Mouse (Mus musculus): ENCODE results near the gene Mpzl1. TPM values are rescaled to one million over a fixed set of nuclear protein-coding genes. Genes with fewer than 3 reads are reported as not detected.

The Mpzl1 gene
- polyA plus RNA-seq, 1 experiment: 42.0 TPM

DNA sequence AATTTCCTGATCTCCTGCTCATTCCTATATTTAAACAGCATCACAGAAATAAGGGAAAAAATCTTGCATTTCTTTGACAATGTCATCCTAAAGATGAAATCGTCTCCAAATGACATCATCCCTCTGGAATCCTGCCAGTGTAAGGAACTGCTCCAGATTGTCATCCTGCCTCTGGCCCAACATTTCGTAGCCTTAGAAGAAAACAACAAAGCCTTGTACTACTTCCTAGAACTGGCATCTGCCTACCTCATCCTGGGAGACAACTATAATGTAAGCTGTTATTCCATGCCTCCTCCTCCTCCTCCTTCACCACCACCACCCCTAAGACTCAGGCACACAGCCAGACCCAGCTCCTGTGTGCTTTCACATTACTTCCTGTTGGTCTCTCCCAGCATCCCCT, 77.6 kb downstream of the Mpzl1 start:
- TF ChIP-seq POLR2A (IDR thresholded peaks at IDR 0.05; ENCODE audit: low read depth, low read length) (no peak), CTCF (conservative IDR thresholded peaks at IDR 0.05; ENCODE audit: insufficient read depth, insufficient read length, low read depth, low read length) (no peak)
- 54% methylated on average over 2 of the region's 2 CpGs for WGBS
- no peak for DNase-seq
- Histone ChIP-seq H3K27ac (ENCODE audit: insufficient read depth, low read depth, low read length) (no peak overlapping the region), H3K36me3 (ENCODE audit: control insufficient read depth, insufficient read depth, low read length) (no peaks in the 10 kb centered on the region), H3K27me3 (replicated peaks; ENCODE audit: control insufficient read depth, insufficient read depth, low read length) (no peaks in the 10 kb centered on the region), H3K4me1 (ENCODE audit: control insufficient read depth, insufficient read depth, low read length) (no peaks in the 10 kb centered on the region), H3K4me3 (ENCODE audit: insufficient read depth, low read depth, low read length) (no peak overlapping the region)

Other genes with a start within 250 kb of the Mpzl1 start
- gene Dcaf6, start 174.1 kb downstream of the Mpzl1 start, polyA plus RNA-seq (2012; rRNA removed): 24.3 and 24.7 TPM in 2 replicates
- gene Mpc2, start 173.9 kb downstream of the Mpzl1 start, polyA plus RNA-seq (2012; rRNA removed): 277 and 335 TPM in 2 replicates
- gene Adcy10, start 149.4 kb downstream of the Mpzl1 start, polyA plus RNA-seq (2012; rRNA removed): 0.34 and 0.39 TPM in 2 replicates
- 11.7 and 15.6 TPM in 2 replicates for gene Rcsd1, start 75.2 kb upstream of the Mpzl1 start, polyA plus RNA-seq (2012; rRNA removed)
- 86.9 and 89.7 TPM in 2 replicates for gene Creg1, start 129.2 kb upstream of the Mpzl1 start, polyA plus RNA-seq (2012; rRNA removed)
- 1.1 and 5.5 TPM in 2 replicates for gene Cd247, start 154.1 kb upstream of the Mpzl1 start, polyA plus RNA-seq (2012; rRNA removed)

All from kidney, adult 2 months (tissue).